Mouse (Mus musculus) cerebellum, postnatal 4 days (tissue): ENCODE results near the gene Syne3.
A peak's percentile ranks its signal among the peaks of the same experiment; 100 is the strongest.

ENCODE experiments used
- DNase-seq, 2 experiments: peaks; one replicate each; pipeline ENCODE4 v3.0.0; 2022; ENCODE audit warnings: low spot score in 2 of 2, mixed read lengths in 1 of 2

Syne3 gene

GRCm38 (mm10) chr12:105009370-105010212 is at the start of gene Syne3:
TSS of gene Syne3 (minus strand) at chr12:105009809.
- no peak for DNase-seq

- no peak for DNase-seq
These were observed 45.7 kb upstream of the Syne3 start for GRCm38 (mm10) chr12:105055308-105055707.

DNA sequence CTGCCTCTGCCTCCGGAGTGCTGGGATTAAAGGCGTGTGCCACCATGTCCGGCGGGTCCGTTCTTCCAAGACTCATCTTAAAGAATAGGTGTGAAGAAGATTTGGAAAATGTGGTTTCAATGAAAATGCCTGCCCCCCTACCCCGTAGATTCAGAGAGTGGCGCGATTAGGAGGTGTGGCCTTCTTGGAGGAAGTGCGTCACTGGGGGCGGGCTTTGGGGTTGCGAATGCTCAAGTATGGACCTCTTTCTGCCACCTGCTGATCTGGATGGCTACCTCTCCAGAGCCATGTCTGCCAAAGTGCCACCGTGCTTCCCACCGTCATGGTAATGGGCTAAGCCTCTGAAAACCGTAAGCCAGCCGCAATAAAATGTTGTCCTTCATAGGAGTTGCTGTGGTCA is 44.4 kb upstream of the Syne3 start:
- DNase-seq = no peak

- DNase-seq = peak in 1 of 2 experiments; percentile 76
These were observed 41.3 kb upstream of the Syne3 start for GRCm38 (mm10) chr12:105050898-105051297.

GRCm38 (mm10) chr12:105049813-105050212 is 40.2 kb upstream of the Syne3 start:
- no peak for DNase-seq

DNA sequence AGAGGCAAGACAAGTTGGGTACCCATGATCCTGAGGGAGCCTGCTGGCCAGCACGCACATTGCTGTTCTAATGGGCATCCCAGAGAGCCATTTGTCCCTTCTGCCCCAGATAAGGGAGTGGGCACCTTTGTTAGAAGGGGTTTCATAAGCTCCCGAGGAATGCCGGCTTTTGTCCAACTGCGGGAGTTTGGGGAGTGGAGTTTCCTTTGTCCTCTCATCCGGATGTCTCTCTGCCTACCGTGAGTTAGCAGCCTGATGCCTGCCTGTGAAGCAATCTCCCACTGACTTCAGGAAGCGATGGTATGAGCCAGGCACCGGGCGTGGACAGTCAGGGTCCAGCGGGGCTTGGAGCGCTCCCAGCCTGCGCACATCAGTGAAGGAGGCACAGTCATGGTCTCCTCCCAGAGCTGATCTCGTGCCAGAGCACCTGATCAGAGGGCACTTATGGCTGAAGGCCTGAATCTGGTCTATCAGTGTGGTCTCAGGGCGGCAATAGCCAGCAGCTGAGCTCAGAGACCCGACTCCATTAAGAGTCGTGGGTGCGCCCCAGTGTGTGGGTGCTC is 38.8 kb upstream of the Syne3 start:
- no peak for DNase-seq

DNA sequence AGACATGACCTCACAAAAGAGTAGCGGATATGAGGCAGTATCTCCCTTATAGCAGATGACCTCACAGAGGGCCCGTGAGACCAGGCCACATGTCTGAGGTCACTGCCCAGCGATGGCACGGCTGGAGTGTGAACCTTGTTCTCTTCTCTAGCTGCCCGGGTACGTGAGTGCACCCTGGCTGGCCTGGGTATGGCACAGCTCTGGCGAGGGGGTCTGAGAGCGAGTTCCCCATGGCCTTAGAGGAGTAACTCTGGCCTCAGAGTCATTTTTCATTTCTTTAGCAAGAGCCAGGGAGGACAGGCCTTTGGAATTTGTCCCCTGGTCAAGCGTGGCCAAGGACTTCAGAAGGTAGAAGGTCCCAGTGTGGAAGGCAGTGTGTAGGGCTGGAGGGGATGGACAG is 35.2 kb upstream of the Syne3 start:
- no peak for DNase-seq

- no peak for DNase-seq
These were observed 33.5 kb upstream of the Syne3 start for GRCm38 (mm10) chr12:105043081-105043480.

GRCm38 (mm10) chr12:105040950-105041349 is 31.3 kb upstream of the Syne3 start:
- DNase-seq = no peak

GRCm38 (mm10) chr12:105039578-105040289 is 30.1 kb upstream of the Syne3 start:
- DNase-seq = no peak

DNA sequence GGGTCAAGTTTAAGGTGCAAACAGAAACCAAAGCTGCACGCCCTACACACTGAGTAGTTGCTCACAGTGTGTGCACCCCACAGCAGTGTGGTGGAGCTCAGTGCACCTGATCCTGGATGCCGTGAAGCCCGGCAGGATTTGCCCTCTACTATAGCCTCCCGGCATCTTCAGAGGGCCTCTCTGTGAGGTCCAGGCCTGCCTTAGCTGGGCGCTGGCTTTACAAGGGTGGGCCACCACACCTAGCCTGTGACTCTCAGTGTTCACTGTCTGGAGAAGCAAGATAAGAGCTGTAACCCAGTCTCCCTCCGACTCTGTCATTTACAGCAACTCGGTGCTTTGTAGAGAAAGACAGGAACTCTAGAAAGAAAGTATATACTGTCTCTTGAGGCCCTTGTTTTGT is 29.3 kb upstream of the Syne3 start:
- no peak for DNase-seq

DNA sequence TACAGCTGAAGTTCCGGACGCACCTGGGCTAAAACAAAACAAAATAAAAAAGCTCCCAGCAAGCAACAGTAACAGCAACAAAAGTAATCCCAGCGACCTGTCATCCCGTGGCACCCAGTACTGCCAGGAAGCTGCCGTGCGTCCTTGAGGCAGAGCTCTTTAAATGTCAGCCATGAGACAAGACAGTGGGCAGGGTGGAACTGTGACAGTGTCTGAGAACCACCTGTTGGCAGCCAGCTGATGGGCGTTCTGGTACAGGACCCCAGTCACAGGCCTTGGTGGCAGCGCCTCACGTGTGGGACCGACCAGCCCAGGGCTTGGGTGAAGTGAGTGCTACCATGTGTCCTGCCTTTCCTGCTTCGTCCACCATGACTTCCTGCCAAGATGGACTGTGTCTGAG is 28.6 kb upstream of the Syne3 start:
- DNase-seq = no peak

DNA sequence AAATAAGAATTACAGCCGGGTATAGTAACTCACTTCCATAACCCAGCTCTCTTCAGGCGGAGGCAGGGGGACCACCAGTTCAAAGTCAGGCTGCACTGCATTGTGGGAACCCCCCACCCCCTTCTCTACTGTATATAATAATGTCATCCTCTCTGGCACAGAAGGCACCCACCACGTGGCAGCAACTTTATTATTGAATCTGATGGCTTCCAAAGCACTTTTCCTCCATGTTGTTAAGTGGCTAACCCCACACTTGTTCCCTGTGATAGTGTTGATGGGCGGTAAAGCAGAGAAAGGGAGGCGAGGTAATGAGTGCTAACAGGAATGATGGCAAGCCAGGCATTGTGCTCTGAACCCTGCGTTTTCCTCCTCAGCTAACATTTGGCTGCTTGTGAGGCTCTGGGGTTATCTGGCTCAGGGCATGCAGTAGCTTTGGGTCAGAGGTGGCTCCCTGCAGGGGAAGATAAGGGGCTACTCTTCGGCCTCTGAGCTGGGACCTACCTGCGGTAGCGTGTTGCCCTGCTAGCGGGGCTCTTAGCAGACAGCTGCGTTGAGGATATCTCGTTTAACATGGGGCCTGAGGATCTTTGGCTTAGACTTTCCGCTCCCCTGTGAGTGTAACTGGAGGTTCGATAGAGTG is 24.6 kb upstream of the Syne3 start:
- no peak for DNase-seq

DNA sequence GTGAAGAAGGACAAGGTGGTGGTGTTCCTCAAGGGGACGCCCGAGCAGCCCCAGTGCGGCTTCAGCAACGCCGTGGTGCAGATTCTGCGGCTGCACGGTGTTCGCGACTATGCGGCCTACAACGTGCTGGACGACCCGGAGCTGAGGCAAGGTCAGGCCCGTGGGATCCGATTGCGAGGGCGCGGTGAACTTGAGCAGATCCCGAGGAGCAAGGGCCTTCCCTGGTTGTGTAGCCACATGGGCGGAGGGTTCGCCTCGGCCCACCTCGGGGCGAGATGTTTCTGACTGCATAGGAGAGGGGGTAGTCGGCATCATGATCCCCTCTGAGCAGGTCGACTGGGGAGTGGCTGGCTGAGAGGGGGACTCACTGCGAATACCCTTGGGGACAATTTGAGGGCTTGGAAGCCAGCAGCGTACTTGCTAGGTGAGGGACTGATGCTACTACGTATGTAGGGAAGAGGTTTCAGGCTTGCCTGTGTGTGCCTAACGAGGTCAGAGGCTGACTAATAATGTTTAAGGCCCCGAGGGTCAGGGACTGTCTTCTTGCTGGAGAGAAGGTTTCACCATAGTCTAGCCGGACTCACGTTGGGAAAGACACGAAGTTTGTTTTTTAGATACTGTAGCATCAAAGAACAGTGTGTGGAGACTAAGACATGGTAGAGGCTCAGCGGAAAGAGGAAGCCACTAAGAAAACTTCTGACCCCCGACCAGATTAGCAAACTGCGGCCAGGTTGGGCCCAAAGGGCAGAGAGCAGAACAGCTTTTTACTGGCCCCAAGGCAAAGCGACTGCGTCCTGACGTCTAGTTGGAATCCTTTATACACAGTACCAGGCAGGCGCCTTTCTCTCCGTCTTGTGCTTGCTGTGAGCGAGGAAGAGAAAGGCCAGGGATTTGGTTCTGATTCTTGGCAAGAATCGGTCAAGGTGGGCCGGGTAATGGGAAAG is 23.5 kb upstream of the Syne3 start:
- no peak for DNase-seq

DNA sequence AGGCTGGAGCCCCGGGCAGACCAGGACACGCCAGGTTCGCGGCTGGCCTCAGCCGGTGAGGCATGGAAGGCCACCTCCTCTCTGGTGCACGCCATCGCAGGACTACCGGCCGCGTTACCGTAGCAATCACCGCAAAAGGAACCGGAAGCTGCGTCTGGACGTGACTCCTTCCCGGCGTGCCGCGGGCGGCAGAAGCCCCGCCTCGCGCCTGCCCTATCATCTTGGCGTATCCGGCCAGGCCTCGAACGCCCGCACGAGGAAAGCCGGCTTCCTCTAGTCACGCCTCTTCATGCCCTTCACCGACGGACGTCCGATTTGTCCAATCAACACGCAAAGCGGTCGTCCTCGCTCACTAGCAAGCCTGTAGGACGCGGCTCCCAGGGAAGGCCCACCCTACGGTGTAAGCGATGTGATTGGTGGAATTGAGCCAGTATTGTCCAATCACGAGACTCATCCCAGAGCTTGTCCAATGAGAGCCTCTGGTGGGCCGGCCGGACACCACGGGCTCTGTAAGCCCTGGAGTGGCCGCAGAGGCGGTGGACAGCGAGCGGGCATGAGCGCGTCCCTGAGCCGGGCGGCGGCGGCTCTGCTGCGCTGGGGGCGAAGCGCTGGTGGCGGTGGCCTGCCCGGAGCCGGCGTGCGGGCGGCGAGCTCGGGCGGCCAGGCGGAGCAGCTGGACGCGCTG is 22.7 kb upstream of the Syne3 start, which contains the start of gene Glrx5:
Gene Glrx5 (plus strand): TSS at position 542 of the 685 bp plus-strand sequence.
- peak; percentile 94 to 98 for DNase-seq

DNA sequence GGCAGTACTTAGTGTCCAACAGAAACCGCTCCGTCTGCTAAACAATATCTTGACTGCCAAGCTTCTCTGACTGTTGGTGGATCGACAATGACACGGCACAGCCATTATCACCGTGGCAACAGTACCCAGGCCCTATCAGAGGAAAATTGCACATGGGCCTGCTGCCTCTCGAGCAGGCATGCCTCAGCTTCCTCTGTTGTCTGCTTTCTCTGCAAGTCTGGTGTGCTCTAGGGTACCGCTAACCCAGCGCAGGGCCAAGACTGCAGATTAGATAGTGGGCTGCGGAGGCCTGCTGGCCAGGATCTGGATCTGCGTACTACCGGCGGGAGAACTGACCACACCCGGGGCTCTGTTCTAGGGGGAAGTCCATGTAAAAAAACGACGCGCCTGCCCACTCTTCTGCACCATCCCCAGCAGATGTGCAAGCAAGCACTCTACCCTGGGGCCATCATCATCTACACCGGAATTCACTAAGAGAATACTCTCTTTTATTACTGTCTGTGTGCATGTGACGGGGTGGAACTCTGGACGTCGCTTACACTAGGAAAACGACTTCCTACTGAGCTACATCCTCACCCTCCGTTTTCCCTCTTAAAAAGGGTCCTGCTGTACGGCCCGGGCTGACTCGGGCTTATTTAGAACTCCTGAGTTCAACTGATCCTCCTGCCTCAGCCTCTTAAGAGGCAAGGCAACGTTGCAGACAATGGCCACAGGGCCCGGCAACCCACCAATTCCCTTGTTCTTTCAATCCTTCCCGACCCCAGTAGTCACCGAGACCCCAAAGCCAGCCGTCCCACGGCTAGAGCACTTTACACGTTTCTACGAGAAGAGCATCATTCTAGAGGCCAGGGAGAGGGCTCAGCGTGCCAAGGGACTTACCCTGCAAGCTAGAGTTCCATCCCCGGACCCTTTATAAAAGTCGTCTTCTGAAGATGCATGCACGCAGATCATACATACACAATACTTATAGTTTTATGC is 21.8 kb upstream of the Syne3 start:
- no peak for DNase-seq

- DNase-seq = no peak
These were observed 20.3 kb upstream of the Syne3 start for GRCm38 (mm10) chr12:105029890-105030289.

- peak in 1 of 2 experiments; percentile 55 for DNase-seq
These were observed 17.8 kb upstream of the Syne3 start for GRCm38 (mm10) chr12:105027323-105027991.
